9 mouse cellular contexts compared by ENCODE assay signal in the genomic region with DNA sequence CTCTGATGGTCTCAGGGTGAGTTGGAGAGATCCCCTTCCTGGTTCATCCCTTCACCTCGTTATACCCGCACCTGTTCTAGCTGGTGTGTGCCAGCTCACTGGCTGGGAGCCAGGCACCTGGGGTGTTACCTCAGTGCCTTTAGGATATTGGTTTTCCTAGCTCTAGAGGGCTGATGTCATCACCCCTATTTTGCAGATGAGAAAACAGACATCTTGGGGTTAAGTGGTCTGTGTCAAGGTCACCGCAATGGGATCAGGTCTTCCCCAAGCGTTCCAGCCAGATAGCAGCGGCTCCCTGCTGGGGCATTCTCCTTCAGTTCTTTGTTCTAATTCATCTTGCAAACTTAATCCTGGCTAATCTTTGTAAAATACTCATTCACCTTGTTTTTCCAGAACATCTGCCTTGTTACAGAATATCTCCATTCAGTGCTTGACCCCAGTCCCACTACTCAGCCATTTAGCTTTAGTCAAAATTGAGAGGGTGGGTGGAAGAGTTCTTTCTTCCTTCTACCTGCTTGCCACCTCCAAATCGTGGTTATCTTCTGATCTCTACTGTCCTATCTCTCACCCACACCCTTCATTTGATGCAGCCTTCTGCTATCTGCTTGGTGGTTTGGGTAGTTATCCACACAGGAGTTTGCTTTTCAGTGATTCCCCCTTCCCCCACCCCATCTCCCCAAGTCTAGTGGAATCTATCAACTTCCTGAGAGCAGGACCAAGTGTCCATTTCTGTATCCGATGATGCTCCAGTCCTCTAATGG.
DNase-seq lines count a peak whose midpoint lies in the region; ATAC-seq and TF ChIP-seq lines count a peak whose summit lies in the region.
"Had no signal": no experiment of that assay in that cellular context is flagged by ENCODE, and none has a peak within 500 bp of the region (broad histone marks: within the 10 kb centered on the region; RNA-seq: fewer than 3 reads in every experiment).

No protein-coding gene starts in this region.

- peak overlapping the region; percentile 96 for H3K27ac ChIP-seq in heart, embryonic 10.5 days
- H3K27ac ChIP-seq in lung, embryonic 15.5 days: peak overlapping the region; percentile 98; the same call in 1 of the 2 replicates
- 0 out of 2 replicates have a peak overlapping the region, but pooled peaks have one; percentile 17 for H3K27ac ChIP-seq in small intestine, adult 2 months (ENCODE audit: insufficient read depth, low read depth, low read length)

- no peak for TF ChIP-seq CTCF in small intestine, adult 2 months (IDR thresholded peaks at IDR 0.05; ENCODE audit: extremely low read depth, insufficient read length, insufficient replicate concordance, low read depth, low read length)

- H3K9ac ChIP-seq in lung, embryonic 15.5 days: no peak overlapping the region

- TF ChIP-seq POLR2A in small intestine, adult 2 months (IDR thresholded peaks at IDR 0.05; ENCODE audit: low read depth, low read length): no peak

- H3K27me3 ChIP-seq in heart, embryonic 10.5 days (ENCODE audit: insufficient read depth, poor library complexity, severe bottlenecking): no peaks in the 10 kb centered on the region
- H3K27me3 ChIP-seq in lung, embryonic 15.5 days: no peaks in the 10 kb centered on the region
- no peaks in the 10 kb centered on the region for H3K27me3 ChIP-seq in small intestine, adult 2 months (ENCODE audit: control insufficient read depth, insufficient read depth, low read length)

- DNase-seq in heart, embryonic 10.5 days (ENCODE audit: low spot score): no peak
- no peak for DNase-seq in heart, adult 9 months (ENCODE audit: low spot score in 2 of 2)
- DNase-seq in lung, postnatal 4 days: no peak
- peak; percentile 92 to 94 for DNase-seq in cerebellum, postnatal 14 days
- no peak for DNase-seq in spleen, postnatal 14 days (ENCODE audit: low spot score in 2 of 2)
- DNase-seq: lung, adult 2 months had no signal

- no peak overlapping the region for H3K4me3 ChIP-seq in heart, embryonic 10.5 days
- H3K4me3 ChIP-seq in lung, embryonic 15.5 days: no peak overlapping the region
- no peak overlapping the region for H3K4me3 ChIP-seq in small intestine, adult 2 months (ENCODE audit: low read depth, low read length)

- no peak for ATAC-seq in lung, embryonic 15.5 days (ENCODE audit: borderline replicate concordance, extremely low read depth, low FRiP score, low TSS enrichment)
- ATAC-seq in erythroblast, adult 5-6 weeks (replicated peaks; ENCODE audit: low FRiP score, poor library complexity, severe bottlenecking): no peak

- H3K4me1 ChIP-seq in heart, embryonic 10.5 days: peaks cover 95% of the 10 kb centered on the region
- H3K4me1 ChIP-seq in lung, embryonic 15.5 days: peaks cover 79% of the 10 kb centered on the region
- H3K4me1 ChIP-seq in small intestine, adult 2 months (ENCODE audit: control insufficient read depth, insufficient read depth, insufficient read length, low read length): peaks cover 26% of the 10 kb centered on the region

- peaks cover 14% of the 10 kb centered on the region for H3K36me3 ChIP-seq in heart, embryonic 10.5 days
- H3K36me3 ChIP-seq in lung, embryonic 15.5 days: no peaks in the 10 kb centered on the region
- peaks cover 8% of the 10 kb centered on the region for H3K36me3 ChIP-seq in small intestine, adult 2 months (ENCODE audit: control insufficient read depth, insufficient read depth, low read length)

- no peak overlapping the region for H3K4me2 ChIP-seq in lung, embryonic 15.5 days

- no peaks in the 10 kb centered on the region; the same call in 1 of the 2 replicates for H3K9me3 ChIP-seq in heart, embryonic 10.5 days
- H3K9me3 ChIP-seq in lung, embryonic 15.5 days: no peaks in the 10 kb centered on the region

- 25% methylated on average over 7 of the region's 7 CpGs for WGBS in heart, embryonic 10.5 days
- WGBS in lung, embryonic 15.5 days: 39% methylated on average over 7 of the region's 7 CpGs
- 32% methylated on average over 7 of the region's 7 CpGs for WGBS in small intestine, adult 2 months

Comparison
In these comparisons a context has a peak if more than half of its experiments do, and no peak if none do; other contexts are left out.
1. DNase-seq: peak in cerebellum, postnatal 14 days (2 of 2); none in heart, embryonic 10.5 days (single experiment), heart, adult 9 months (0 of 2), lung, postnatal 4 days (0 of 2) and spleen, postnatal 14 days (0 of 2).
2. H3K27ac ChIP-seq: peak in every context shown above with its lines; median percentile 98 in lung, embryonic 15.5 days; 96 in heart, embryonic 10.5 days; 17 in small intestine, adult 2 months.